Mouse (Mus musculus) frontal cortex, adult 2 months (tissue): ENCODE results near the gene Shank2. TPM values are rescaled to one million over a fixed set of nuclear protein-coding genes. Genes with fewer than 3 reads are reported as not detected.
A peak's percentile ranks its signal among the peaks of the same experiment; 100 is the strongest.

Experiments
- DNase-seq, 2 experiments: peaks; one replicate each; pipeline ENCODE4 v3.0.0; 2022; ENCODE audit warnings: low spot score in 1 of 2; ENCODE audit errors: extremely low spot score in 1 of 2
- polyA plus RNA-seq: library from polyadenylated mRNA; depleted of rRNA; stranded (reverse); fragments of >200 nt; gene quantifications from 2 replicates; pipeline ENCODE4 v1.2.3, GENCODE M21; 2012; rRNA removed

Gene Shank2
- polyA plus RNA-seq = 63.4 and 69.2 TPM in 2 replicates

GRCm38 (mm10) chr7:144001628-144002027, at the start of gene Shank2:
Gene Shank2 (plus strand): TSS chr7:144001928.
- DNase-seq = no peak

DNA sequence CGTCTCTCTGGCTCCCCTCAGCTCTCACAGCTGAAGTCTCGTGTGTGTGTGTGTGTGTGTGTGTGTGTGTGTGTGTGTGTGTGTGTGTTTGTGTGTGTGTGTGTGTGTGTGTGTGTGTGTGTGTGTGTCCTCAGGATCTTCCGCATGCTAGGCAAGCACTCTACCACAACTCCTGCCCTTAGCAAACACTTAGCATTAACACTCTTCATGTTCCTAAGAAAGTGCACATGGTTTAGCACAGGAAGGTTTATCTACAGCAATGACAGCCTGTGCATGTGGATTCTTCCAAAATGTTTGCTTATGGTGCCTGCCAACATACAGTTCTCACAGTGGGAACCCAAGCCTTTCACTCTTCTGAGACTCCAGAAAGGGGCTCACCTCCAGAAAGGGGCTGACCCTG, 49.6 kb upstream of the Shank2 start:
- no peak for DNase-seq

DNA sequence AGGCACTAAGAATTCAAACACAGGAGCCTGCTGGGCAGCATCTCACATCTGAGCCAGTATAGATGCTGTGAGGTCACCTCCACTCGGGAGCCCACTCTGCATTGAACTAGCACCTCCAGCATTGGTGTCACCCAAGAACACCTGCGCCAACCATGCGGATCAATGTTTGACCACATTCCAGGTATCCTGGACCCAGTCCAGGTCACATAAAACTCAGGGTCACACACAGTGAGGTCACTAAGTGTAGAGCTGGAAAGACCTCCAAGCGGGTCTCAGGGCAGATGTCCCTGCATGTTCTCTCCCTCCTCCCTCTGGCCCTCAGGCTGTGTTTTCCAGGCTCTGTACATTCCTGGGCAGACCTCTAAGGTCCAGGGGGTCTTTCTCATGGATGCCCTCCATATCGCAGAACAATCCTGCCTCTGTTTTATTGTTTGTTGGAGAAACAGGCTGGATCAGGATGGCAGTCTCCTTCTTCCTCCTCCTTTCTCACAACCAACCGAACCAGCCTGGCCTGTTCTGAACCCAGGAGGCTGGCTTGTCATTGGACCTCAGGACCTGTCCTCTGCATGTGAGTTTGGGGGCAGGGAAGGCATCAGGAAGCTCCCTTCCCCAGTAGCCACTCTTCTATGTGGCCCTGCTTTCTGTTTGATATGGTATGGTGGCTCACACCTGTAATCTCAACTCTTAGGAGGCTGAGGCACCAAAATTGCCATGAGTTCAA, 45.0 kb upstream of the Shank2 start:
- DNase-seq = no peak

- no peak for DNase-seq
Observed at GRCm38 (mm10) chr7:143958030-143958565, 43.6 kb upstream of the Shank2 start.

DNA sequence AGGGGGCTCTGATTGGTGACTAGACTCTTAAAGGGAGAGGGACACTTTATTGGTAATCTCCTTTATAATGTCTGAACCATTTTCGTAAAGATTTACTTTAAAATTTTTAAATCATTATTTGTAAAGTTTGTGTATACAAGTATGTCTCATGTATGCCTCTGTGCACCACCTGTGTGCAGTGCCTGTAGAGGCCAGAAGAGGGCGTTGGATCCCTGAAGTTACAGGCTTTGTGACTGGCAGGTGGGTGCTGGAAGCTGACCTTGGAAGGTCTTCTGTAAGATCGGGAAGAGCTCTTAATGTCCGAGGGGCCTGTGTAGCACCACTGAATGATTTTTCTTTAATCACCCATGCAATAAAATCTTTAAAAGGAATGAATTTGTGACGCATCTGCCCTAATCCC, 37.9 kb upstream of the Shank2 start:
- DNase-seq = no peak

DNA sequence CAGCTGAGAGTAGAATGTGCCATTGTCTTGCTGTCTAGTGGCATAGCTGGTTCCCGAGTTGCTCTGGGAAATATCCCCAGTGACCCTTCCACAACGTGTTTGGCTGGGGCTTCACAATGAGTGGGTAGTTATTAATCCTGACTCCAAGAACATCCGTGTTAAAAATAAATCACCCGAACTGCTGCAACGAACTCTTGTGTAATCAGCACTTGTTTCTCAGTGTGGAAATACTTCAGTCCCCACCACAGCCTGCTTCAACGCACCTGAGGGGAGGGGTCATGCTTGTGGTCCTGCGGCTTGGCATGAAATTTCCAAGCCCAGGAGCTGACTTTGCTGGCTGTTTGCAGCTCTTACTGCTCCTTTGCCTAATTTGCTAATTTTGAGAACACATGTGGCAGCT, 35.1 kb upstream of the Shank2 start:
- no peak for DNase-seq

DNA sequence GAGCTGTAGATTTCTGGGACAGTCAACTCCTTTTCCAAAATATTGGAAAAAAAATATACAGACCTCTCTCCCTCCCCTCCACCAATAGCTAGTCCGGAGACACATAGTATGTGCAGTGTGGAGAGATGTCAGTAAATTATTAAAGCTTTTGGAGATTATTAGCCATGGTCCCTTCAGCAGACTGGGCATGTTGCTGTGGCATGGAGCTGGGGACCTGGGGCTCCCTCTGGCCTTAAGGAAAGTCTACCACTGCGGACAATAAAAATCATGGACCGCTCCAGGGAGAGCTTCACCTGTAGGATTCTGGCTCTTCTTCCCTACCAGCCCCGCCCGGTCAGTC, 24.3 kb upstream of the Shank2 start:
- no peak for DNase-seq

GRCm38 (mm10) chr7:143977831-143978682, 23.7 kb upstream of the Shank2 start:
- DNase-seq = no peak

- DNase-seq = peak in 1 of 2 experiments; percentile 52
Observed at GRCm38 (mm10) chr7:143978741-143979371, 22.9 kb upstream of the Shank2 start.

DNA sequence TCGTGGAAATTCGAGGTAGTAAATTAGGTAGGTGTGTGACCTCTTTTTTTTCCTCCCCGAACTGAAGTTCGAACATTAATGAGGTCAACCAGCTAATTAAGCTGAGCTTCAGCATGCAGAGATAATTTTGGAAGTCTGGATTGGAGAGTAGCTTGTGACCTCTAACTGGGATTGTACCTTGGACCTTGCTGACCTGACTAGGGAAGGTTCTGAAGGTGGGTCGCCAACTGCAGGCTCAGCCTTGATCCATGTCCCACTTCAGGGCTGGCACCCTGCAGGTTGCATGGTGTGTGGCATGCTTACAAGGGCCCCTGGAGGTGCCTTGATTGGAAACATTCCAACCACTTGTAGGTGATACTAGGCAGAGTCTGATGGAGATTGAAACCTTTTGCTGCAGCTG, 21.7 kb upstream of the Shank2 start:
- no peak for DNase-seq

DNA sequence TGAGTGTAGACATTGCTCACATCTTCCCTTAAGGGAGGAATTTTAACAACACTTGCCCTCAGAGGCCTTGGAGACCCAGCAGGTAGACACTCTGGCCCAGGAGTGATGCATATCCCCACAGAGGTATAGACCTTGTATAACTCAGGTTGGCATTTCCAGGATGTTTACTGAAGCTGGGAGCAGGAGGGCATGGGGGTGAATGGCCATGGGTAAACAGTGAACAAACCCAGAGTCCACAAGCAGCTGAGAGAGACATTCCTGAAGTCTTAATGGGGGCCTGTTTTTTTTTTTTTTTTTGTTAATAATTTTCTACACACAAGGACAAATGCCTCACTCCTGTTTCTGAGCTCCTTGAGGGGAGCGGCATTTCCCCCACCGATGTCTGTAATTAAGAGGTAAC, 15.4 kb upstream of the Shank2 start:
- no peak for DNase-seq

- no peak for DNase-seq
Observed at GRCm38 (mm10) chr7:143991160-143991559, 10.6 kb upstream of the Shank2 start.

DNA sequence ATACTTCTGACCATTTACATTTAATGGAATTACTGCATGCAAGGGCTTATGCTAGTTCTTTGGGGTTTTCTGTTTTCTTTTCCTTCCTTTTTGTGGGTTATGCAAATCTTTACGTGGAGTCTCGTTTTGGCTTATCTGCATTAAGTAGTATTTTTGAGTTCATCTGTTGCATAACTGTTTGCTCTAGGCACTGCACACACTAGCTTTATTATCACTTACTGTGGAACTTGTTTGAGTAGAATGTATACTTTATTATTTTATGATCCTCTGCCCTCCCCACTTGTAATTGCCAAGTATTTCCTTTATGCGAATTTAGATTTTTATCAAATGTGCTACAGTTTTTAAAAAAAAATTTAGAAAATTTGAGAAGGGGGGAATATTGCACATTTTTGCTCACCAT, 2.7 kb upstream of the Shank2 start:
- no peak for DNase-seq

GRCm38 (mm10) chr7:144003471-144003870, 1.7 kb downstream of the Shank2 start:
- DNase-seq = no peak

- DNase-seq = no peak
Observed at GRCm38 (mm10) chr7:144008079-144008478, 6.4 kb downstream of the Shank2 start.

DNA sequence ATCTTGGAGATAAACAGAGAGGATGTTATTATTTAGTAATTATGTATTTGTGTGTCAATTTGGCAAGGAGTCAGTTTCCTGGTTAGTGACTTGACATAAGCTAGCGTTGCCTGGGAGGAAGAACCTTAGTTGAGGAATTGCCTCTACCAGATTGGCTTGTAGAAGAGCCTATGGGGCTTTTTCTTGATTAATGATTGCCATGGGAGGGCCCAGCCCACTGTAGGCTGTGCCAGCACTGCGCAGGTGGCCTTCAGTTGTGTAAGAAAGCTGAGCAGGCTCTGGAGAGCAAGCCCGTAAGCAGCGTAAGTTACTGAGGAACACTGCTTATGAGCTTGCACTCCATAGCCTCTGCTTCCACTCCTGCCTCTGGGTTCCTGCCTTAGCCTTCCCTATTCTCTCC, 7.3 kb downstream of the Shank2 start:
- no peak for DNase-seq

DNA sequence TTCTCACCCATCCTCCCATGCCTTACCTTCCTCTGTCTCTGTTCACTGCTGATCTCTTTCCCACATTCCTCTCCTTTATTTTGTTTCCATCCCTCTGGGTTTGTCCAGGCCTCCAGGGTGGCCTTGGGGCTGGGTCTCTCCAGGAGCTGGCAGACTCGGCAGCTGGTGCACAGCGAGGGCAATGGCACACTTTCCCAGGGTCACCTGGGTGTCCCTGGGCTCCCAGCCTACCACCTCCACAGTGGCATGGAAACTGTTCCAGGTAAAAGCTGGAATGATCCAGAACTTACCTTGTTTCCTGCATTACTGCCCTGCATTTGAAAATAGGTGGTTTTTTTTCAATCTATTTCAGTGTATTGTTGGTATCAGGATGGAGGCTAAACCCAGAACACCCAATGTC, 12.8 kb downstream of the Shank2 start:
- DNase-seq = no peak

GRCm38 (mm10) chr7:144021801-144022200, 20.1 kb downstream of the Shank2 start:
- DNase-seq = no peak

DNA sequence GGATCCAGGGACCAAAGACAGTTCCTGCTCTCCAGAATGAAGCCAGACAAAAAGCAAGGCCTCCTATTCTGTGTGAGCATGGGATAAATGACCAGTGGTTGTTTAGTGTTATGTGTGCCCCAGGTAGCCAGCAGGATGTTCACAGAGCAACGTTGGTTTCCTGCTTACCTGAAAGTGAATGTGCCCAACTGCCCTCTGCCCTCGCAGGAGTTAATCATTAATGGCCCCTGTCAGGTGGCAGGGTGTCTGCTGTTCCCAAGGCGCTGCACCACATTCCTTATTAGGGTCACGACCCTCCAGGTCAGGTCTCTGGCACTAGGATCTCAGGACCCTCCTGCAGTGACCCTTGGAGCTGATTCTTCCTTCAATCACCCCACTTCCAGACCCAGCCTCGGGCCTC, 21.0 kb downstream of the Shank2 start:
- DNase-seq = no peak

DNA sequence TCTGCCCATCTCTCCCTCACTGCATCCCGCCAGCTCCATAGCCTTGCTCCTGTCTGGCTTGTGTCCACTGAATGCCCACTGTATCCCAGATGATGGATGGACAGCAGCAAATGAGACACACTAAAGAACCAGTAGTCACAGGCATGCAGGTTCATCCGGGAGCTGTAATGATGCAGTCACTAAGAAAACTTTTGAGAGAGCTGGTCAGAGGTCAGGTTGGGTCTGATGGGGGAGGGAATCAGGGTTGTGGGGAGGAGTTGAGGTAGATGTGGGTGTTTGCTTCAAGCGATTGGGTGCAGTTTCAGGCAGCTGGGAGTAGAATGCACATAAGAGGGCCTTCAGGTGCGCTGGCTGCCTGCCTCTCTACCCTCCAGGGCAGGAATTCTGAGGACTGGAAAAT, 21.8 kb downstream of the Shank2 start:
- DNase-seq = no peak

- no peak for DNase-seq
Observed at GRCm38 (mm10) chr7:144026024-144026752, 24.5 kb downstream of the Shank2 start.
